Mouse (Mus musculus) heart, postnatal 0 days (tissue): ENCODE data around the gene Slc35e3. TPM values are rescaled to one million over a fixed set of nuclear protein-coding genes. Genes with fewer than 3 reads are reported as not detected.

Experiments used
- ATAC-seq: fragments of 200-750 bp; cut with Nextera tagmentation; 2 replicates; pipeline ENCODE4 v1.8.0; 2017; ENCODE audit warnings: low read depth, moderate number of reproducible peaks, moderate library complexity; ENCODE audit not compliant: insufficient read depth
- DNase-seq: peaks from one replicate; pipeline ENCODE4 v3.0.0-alpha.2; 2016; ENCODE audit warnings: low spot score
- H3K27ac ChIP-seq: fragments of 300-500 bp; sonication (generic); 2 replicates; pipeline ENCODE4 v1.5.1; 2014; ENCODE audit warnings: low read depth, mild to moderate bottlenecking
- H3K27me3 ChIP-seq: fragments of 300-500 bp; sonication (generic); 2 replicates; pipeline ENCODE4 v1.6.1; 2014; ENCODE audit warnings: low read length, mixed read lengths; ENCODE audit not compliant: control insufficient read depth, insufficient read depth
- H3K36me3 ChIP-seq: fragments of 300-500 bp; sonication (generic); replicated peaks from 2 replicates; pipeline ENCODE4 v1.6.1; 2014; ENCODE audit warnings: low read length, mixed read lengths; ENCODE audit not compliant: control insufficient read depth, insufficient read depth
- H3K4me1 ChIP-seq: fragments of 300-500 bp; sonication (generic); 2 replicates; pipeline ENCODE4 v1.6.1; 2014; ENCODE audit warnings: antibody characterized with exemption; ENCODE audit not compliant: control insufficient read depth, insufficient read depth
- H3K4me2 ChIP-seq: fragments of 300-500 bp; sonication (generic); 2 replicates; pipeline ENCODE4 v1.6.1; 2014; ENCODE audit warnings: low read depth, mild to moderate bottlenecking, low read length, moderate library complexity
- H3K4me3 ChIP-seq: fragments of 300-500 bp; sonication (generic); 2 replicates; pipeline ENCODE4 v1.5.1; 2014; ENCODE audit warnings: low read depth, low read length
- H3K9ac ChIP-seq: fragments of 300-500 bp; sonication (generic); replicated peaks from 2 replicates; pipeline ENCODE4 v1.6.1; 2014; ENCODE audit warnings: low read depth, low read length, mixed read lengths
- H3K9me3 ChIP-seq: fragments of 300-500 bp; sonication (generic); replicated peaks from 2 replicates; pipeline ENCODE4 v1.6.1; 2016; ENCODE audit warnings: low read length; ENCODE audit not compliant: control insufficient read depth
- CTCF ChIP-seq: IDR thresholded peaks from 2 replicates; pipeline ENCODE4 v1.5.1; 2016; ENCODE audit warnings: antibody characterized with exemption, control low read depth, low read depth
- EP300 ChIP-seq: IDR thresholded peaks from 2 replicates; pipeline ENCODE4 v1.6.1; 2016; ENCODE audit warnings: antibody characterized with exemption, low read depth
- WGBS: fragments of 180-500 bp; shearing (Covaris S2); extraction: QIAGEN DNeasy Blood & Tissue Kit; methylation state at CpG from one replicate; pipeline ENCODE4 v1.1.7; 2014; 5-methylcytosine and 5-hydroxymethylcytosine counted together
- polyA plus RNA-seq: library from polyadenylated mRNA; unstranded; fragments of >200 nt; fragmentation: Nextera tagmentation; extraction: Ambion mirVana; gene quantifications from 2 replicates; pipeline ENCODE4 v1.2.1, GENCODE M21; 2015
- total RNA-seq: library from RNA; depleted of rRNA; stranded (reverse); fragments of >200 nt; gene quantifications from 2 replicates; pipeline ENCODE4 v1.2.3, GENCODE M21; 2014; ENCODE audit warnings: low replicate concordance

Slc35e3 gene
- total and polyA plus RNA-seq, 2 experiments from 2014 or later: 4.2 to 6.8 TPM

DNA sequence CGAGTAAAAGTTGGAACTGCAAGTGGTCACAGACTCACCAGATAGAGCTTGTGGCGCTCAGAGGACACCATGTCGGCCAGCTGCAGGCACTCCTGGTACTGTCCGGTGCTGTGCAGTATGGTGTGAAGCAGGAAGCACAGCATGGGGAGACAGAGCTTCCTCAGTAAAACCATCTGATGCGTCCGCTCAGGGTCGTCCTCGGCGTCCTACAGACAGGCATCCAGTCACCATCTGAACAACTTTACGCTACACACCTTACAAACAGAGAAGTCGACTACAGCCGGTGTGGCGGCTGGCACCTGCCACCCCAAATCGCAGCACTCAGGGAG, 5.1 kb upstream of the Slc35e3 start:
- no peak overlapping the region for H3K9ac ChIP-seq
- TF ChIP-seq CTCF: no peak
- WGBS: 94% methylated on average over 14 of the region's 14 CpGs
- H3K4me1 ChIP-seq: no peaks in the 10 kb centered on the region
- no peak overlapping the region for H3K4me2 ChIP-seq
- H3K36me3 ChIP-seq: peaks cover 59% of the 10 kb centered on the region
- no peak overlapping the region for H3K4me3 ChIP-seq
- H3K9me3 ChIP-seq: no peaks in the 10 kb centered on the region
- DNase-seq (no peak), ATAC-seq (no peak)
- no peaks in the 10 kb centered on the region for H3K27me3 ChIP-seq
- H3K27ac ChIP-seq: no peak overlapping the region

- no peak overlapping the region for H3K4me3 ChIP-seq
- no peaks in the 10 kb centered on the region for H3K4me1 ChIP-seq
- H3K27me3 ChIP-seq: no peaks in the 10 kb centered on the region
- TF ChIP-seq CTCF (no peak), EP300 (no peak)
- 96% methylated on average over 5 of the region's 5 CpGs for WGBS
- H3K9me3 ChIP-seq: no peaks in the 10 kb centered on the region
- H3K9ac ChIP-seq: no peak overlapping the region
- ATAC-seq (no peak), DNase-seq (no peak)
- H3K36me3 ChIP-seq: peaks cover 53% of the 10 kb centered on the region
- H3K27ac ChIP-seq: no peak overlapping the region
- no peak overlapping the region for H3K4me2 ChIP-seq
Measured at GRCm38 (mm10) chr10:117750529-117751281, 4.5 kb upstream of the Slc35e3 start.

DNA sequence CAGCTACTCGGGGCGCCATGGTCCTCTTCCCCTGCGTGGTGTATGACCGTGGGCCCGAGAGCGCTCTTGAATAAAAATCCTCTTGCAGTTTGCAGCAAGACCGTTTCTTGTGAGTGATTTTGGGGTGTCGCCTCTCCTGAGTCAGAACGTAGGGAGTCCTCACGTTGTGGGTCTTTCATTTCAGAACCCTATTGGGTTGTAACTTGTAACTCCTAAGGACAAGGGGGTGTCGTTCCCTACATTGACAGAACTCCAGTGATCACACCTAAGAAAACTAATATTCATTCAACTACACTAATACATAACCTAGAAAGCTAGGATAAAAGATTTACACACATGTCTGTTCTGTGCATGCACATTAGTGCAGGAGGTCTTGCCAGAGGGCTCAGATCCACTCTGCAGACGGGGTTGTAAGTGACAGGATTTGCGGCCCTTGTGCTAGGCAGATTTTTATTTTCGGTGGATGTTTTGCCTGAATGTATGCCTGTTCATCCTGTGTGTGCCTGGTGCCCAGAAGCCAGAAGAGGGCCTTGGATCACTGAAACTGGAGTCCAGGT, 3.7 kb upstream of the Slc35e3 start:
- Histone ChIP-seq H3K36me3 (peaks cover 45% of the 10 kb centered on the region), H3K9me3 (no peaks in the 10 kb centered on the region), H3K27ac (no peak overlapping the region), H3K4me3 (no peak overlapping the region), H3K4me1 (no peaks in the 10 kb centered on the region), H3K27me3 (no peaks in the 10 kb centered on the region), H3K4me2 (no peak overlapping the region), H3K9ac (no peak overlapping the region)
- WGBS: 95% methylated on average over 14 of the region's 14 CpGs
- DNase-seq (no peak), ATAC-seq (no peak)
- TF ChIP-seq EP300 (no peak), CTCF (no peak)

GRCm38 (mm10) chr10:117749050-117749686, 3.0 kb upstream of the Slc35e3 start:
- no peaks in the 10 kb centered on the region for H3K9me3 ChIP-seq
- no peak overlapping the region for H3K9ac ChIP-seq
- no peaks in the 10 kb centered on the region for H3K27me3 ChIP-seq
- H3K27ac ChIP-seq: no peak overlapping the region
- DNase-seq: no peak
- no peak overlapping the region for H3K4me2 ChIP-seq
- no peak for ATAC-seq
- peaks cover 40% of the 10 kb centered on the region for H3K36me3 ChIP-seq
- no peaks in the 10 kb centered on the region for H3K4me1 ChIP-seq
- WGBS: 94% methylated on average over 10 of the region's 10 CpGs
- TF ChIP-seq EP300 (no peak), CTCF (no peak)
- no peak overlapping the region for H3K4me3 ChIP-seq

DNA sequence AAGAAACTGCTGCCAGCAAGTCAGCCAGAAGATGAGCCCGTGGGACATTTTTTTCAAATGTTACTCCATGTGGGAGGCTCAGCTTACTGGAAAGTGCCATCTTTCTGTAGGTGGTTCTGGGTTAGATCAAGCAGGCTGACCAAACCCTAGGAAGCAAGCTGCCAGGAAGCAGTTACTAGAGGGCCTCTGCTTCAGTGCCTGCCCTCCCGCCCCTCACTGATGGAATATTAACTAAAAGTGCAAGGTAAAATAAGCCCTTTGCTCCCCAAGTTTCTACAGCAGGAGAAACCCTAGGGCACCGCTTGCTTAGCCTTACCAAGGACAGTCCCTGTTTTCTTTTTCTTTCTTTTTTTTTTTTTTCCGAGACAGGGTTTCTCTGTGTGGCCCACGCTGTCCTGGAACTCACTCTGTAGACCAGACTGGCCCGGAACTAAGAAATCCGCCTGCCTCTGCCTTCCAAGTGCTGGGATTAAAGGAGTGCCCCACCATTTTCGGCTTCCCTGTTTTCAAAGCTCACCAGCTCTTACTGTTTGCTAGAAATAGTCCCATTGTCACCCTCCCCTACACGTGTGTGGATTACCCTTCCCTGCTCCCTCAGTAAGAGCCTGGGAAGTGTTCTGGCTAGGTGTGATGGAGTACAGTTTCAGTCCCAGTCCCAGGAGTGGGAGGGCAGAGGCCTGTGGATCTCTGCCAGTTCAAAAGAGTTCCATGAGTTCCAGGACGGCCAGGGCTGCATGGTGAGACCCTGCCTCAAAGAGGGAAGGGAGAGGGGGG, 2.3 kb upstream of the Slc35e3 start:
- no peak overlapping the region for H3K4me2 ChIP-seq
- no peaks in the 10 kb centered on the region for H3K4me1 ChIP-seq
- H3K27ac ChIP-seq: no peak overlapping the region
- TF ChIP-seq CTCF (no peak), EP300 (no peak)
- whole genome bisulfite sequencing: 85% methylated on average over 10 of the region's 10 CpGs
- peaks cover 37% of the 10 kb centered on the region for H3K36me3 ChIP-seq
- H3K9ac ChIP-seq: no peak overlapping the region
- H3K9me3 ChIP-seq: no peaks in the 10 kb centered on the region
- no peaks in the 10 kb centered on the region for H3K27me3 ChIP-seq
- DNase-seq (no peak), ATAC-seq (no peak)
- H3K4me3 ChIP-seq: no peak overlapping the region
